Mouse (Mus musculus) cerebellum, postnatal 4 days (tissue): ENCODE measurements at regions not wholly inside any gene's neighbourhood (a gene's known extent, or its start where the extent isn't known, plus 50 kb on each side); places are given as distances from the start of the nearest gene placed in this dataset.
A peak's percentile ranks its signal among the peaks of the same experiment; 100 is the strongest.

Source experiments
- DNase-seq, 2 experiments: peaks; one replicate each; pipeline ENCODE4 v3.0.0; 2022; ENCODE audit warnings: low spot score in 2 of 2, mixed read lengths in 1 of 2

- DNase-seq: no peak
Observed at GRCm38 (mm10) chr12:49579451-49580190, 194.6 kb downstream of the Gm43517 start.

- no peak for DNase-seq
Observed at GRCm38 (mm10) chr12:49583849-49584248, 198.9 kb downstream of the Gm43517 start.

GRCm38 (mm10) chr12:49622264-49622663 lies 237.3 kb downstream of the Gm43517 start:
- no peak for DNase-seq

GRCm38 (mm10) chr12:49627222-49627621 lies 242.2 kb downstream of the Gm43517 start:
- no peak for DNase-seq

- no peak for DNase-seq
Observed at GRCm38 (mm10) chr12:49628014-49628413, 243.0 kb downstream of the Gm43517 start.

GRCm38 (mm10) chr12:49649104-49650063 lies 264.4 kb downstream of the Gm43517 start:
- peak in 1 of 2 experiments; percentile 2 for DNase-seq
